Mouse (Mus musculus): ENCODE results near the gene Pgam2. TPM values are rescaled to one million over a fixed set of nuclear protein-coding genes. Genes with fewer than 3 reads are reported as not detected.
A peak's percentile ranks its signal among the peaks of the same experiment; 100 is the strongest.

Pgam2 gene
- polyA plus RNA-seq, 1 experiment from 2014 or later, result 63.3 TPM

DNA sequence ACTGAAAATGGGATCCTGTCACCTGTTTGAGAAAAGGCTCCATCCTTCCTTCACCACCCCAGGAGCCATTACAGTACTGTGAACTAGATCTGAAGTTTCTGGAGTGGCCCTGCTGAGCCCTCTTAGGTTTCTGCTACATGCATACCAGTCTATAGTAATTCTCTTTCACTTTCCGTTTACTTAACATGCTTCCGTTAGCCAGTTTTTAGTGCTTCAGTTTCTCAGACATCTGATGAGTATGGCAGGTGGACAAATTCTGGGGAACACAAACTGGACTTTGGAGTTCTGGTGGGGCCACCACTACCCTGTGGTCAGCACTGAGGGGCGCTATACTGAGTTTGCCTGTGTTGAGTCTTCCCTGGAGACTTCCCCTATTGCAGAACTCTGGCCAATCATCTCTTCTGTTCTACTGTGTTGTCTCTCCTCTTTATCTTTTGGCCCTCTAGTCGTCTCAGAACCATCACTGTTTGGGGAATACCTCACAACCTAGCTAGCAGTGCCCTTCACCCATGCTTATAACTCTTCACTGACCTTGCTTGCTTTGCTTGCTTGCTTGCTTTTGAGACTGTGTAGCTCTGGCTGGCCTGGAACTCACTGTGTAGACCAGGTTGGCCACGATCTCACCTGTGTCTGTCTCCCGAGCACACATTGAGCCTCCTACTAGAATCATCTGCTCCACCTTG, 14.3 kb downstream of the Pgam2 start:
- no peak for ATAC-seq (ENCODE audit: low FRiP score, low read depth)

DNA sequence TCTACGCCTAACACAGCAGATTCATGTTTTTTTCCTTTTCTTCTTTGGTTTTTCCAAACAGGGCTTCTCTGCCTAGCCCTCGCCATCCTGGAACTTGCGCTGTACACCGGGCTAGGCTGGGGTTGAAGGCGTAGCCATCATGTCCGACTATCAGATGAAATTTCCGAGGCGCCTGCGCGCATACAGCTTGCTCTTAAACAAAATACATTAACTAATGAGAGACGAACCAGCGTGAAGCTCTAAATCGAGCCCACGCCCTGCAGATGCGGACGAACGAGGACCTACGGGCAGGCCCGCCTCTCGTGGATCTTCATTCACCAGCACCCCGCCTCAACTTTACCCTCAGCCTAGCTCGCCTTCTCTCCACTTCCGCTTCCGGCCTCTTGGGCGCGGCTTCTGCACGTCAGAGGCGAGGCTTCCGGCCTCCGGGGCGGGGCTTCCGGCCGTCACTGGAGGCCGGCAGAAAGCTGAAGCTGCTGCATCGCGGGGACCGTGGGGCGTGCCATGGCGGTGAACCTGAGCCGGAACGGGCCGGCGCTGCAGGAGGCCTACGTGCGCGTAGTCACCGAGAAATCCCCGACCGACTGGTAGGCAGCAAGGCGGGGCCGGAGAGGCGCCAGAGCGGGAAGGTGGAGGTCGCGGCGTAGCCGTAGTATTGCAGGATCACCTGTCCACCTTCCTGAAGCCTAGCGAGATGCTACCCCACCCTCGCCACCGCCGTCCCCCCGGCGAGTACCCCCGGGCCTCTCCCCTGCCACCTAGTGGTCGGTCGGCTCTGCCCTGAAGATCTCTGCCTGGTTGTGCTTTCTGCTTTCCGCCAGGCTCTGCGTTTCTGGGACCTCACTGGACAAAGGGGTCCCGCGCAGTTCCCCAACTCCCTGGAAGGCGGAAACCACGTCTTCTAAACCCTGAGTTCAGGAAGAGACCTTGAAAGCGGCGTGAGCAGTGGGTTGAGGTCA, 15.2 kb downstream of the Pgam2 start, which contains the start of gene Dbnl:
Gene Dbnl (plus strand): TSS at position 433 of the 959 bp plus-strand sequence.
- peak within 1 kb of the TSS; percentile 78 for H3K4me3 ChIP-seq
- H3K4me2 ChIP-seq (replicated peaks), result peak within 1 kb of the TSS; percentile 90
- H3K27me3 ChIP-seq, result no peaks in the 10 kb centered on the region
- H3K9ac ChIP-seq, result peak within 1 kb of the TSS; percentile 85
- H3K27ac ChIP-seq, result peak within 1 kb of the TSS; percentile 86
- peaks cover 24% of the 10 kb centered on the region for H3K4me1 ChIP-seq
- H3K36me3 ChIP-seq, result peaks cover 17% of the 10 kb centered on the region
- H3K9me3 ChIP-seq, result no peaks in the 10 kb centered on the region
- WGBS, result under 1% methylated on average over 74 of the region's 74 CpGs
- ATAC-seq (ENCODE audit: low FRiP score, low read depth), result peak; percentile 97

More for the DNA sequence above, 14.3 kb downstream of the Pgam2 start:
- Histone ChIP-seq H3K4me3 (peak overlapping the region; percentile 78), H3K27ac (peak overlapping the region; percentile 86), H3K9me3 (no peaks in the 10 kb centered on the region), H3K27me3 (no peaks in the 10 kb centered on the region), H3K4me2 (replicated peaks) (peak overlapping the region; percentile 90), H3K4me1 (peaks cover 24% of the 10 kb centered on the region), H3K9ac (peak overlapping the region; percentile 85), H3K36me3 (peaks cover 25% of the 10 kb centered on the region)
- 74% methylated on average over 6 of the region's 6 CpGs for WGBS

DNA sequence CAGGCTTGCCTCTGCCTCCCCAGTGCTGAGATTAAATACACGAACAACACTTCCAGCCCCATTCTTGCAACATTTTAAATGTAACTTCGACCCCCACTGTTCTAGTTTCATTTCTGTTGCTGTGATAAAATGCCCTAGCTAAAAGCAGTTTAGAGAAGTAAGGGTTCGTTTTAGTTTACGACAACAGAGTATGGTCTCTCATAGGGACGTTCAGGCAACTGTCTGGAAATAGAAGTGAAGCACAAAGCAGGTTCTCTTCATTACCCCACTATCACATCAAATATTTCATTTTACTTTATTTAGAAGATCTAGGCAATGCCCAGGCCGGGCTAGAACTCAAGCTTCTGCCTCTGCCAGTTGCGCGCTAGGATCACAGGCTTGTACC, 15.9 kb downstream of the Pgam2 start:
- Histone ChIP-seq H3K4me2 (replicated peaks) (peak overlapping the region; percentile 90), H3K27ac (peak overlapping the region; percentile 86; the same call in 1 of the 2 replicates), H3K36me3 (peaks cover 12% of the 10 kb centered on the region), H3K4me1 (peaks cover 24% of the 10 kb centered on the region), H3K4me3 (peak overlapping the region; percentile 78), H3K27me3 (no peaks in the 10 kb centered on the region), H3K9ac (peak overlapping the region; percentile 85), H3K9me3 (no peaks in the 10 kb centered on the region)
- no peak for ATAC-seq (ENCODE audit: low FRiP score, low read depth)
- WGBS, result 31% methylated on average over 8 of the region's 8 CpGs

DNA sequence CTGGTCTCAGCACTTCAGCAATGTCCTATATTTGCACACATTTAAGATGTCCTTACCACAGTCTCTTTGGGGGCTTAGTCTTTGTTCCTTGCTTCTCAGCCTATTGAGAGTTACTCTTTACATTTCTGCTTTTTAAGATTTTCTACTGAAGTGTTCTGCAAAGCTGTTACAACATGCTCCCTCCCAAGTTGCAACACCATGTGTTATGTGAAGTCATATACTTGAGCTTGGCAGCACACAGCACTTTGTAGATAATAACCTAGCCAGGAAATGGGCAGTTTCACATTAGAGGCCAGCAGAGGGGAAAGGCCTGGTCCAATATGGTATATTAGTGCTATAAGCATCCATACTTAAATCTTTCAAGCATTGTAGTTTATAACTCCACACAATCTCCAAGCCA, 17.8 kb downstream of the Pgam2 start:
- ATAC-seq (ENCODE audit: low FRiP score, low read depth), result no peak

GRCm38 (mm10) chr11:5782199-5782944, 21.2 kb downstream of the Pgam2 start:
- Histone ChIP-seq H3K9ac (no peak overlapping the region), H3K9me3 (no peaks in the 10 kb centered on the region), H3K4me2 (replicated peaks) (no peak overlapping the region), H3K27ac (no peak overlapping the region), H3K27me3 (no peaks in the 10 kb centered on the region), H3K4me1 (peaks cover 6% of the 10 kb centered on the region), H3K36me3 (peaks cover 9% of the 10 kb centered on the region; the same call in 1 of the 2 replicates), H3K4me3 (no peak overlapping the region)
- ATAC-seq (ENCODE audit: low FRiP score, low read depth), result no peak
- 71% methylated on average over 8 of the region's 8 CpGs for WGBS

More for the DNA sequence above, 17.8 kb downstream of the Pgam2 start:
- Histone ChIP-seq H3K4me1 (peaks cover 24% of the 10 kb centered on the region), H3K9me3 (no peaks in the 10 kb centered on the region), H3K27me3 (no peaks in the 10 kb centered on the region), H3K9ac (no peak overlapping the region), H3K4me3 (no peak overlapping the region), H3K36me3 (peaks cover 7% of the 10 kb centered on the region), H3K4me2 (replicated peaks) (no peak overlapping the region), H3K27ac (no peak overlapping the region)

GRCm38 (mm10) chr11:5780035-5780499, 23.5 kb downstream of the Pgam2 start:
- no peak overlapping the region for H3K27ac ChIP-seq
- H3K9ac ChIP-seq, result no peak overlapping the region
- no peaks in the 10 kb centered on the region for H3K27me3 ChIP-seq
- 92% methylated on average over 6 of the region's 6 CpGs for WGBS
- H3K4me2 ChIP-seq (replicated peaks), result no peak overlapping the region
- no peaks in the 10 kb centered on the region for H3K9me3 ChIP-seq
- no peaks in the 10 kb centered on the region for H3K4me1 ChIP-seq
- no peak overlapping the region for H3K4me3 ChIP-seq
- peaks cover 9% of the 10 kb centered on the region; the same call in 1 of the 2 replicates for H3K36me3 ChIP-seq
- no peak for ATAC-seq (ENCODE audit: low FRiP score, low read depth)

DNA sequence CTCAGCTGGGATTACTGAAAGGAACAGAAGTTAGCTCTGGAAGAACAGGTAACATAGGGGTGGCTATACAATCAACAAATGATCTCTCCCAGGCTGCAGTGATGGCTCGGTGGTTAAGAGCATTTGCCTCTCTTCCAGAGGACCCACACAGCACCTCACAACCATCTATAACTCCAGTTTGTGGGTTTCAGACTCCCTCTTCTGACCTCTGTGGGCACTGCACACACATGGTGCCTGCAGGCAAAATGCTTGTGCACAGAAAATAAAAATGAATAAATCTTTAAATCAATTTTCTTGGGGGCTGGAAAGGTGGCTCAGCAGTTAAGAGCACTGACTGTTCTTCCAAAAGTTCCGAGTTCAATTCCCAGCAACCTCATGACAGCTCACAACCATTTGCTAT, 25.1 kb downstream of the Pgam2 start:
- Histone ChIP-seq H3K36me3 (peaks cover 10% of the 10 kb centered on the region; the same call in 1 of the 2 replicates), H3K4me1 (no peaks in the 10 kb centered on the region), H3K4me3 (no peak overlapping the region), H3K27me3 (no peaks in the 10 kb centered on the region), H3K4me2 (replicated peaks) (no peak overlapping the region), H3K9ac (no peak overlapping the region), H3K27ac (no peak overlapping the region), H3K9me3 (no peaks in the 10 kb centered on the region)
- WGBS, result 78% methylated on average over 2 of the region's 2 CpGs
- no peak for ATAC-seq (ENCODE audit: low FRiP score, low read depth)

DNA sequence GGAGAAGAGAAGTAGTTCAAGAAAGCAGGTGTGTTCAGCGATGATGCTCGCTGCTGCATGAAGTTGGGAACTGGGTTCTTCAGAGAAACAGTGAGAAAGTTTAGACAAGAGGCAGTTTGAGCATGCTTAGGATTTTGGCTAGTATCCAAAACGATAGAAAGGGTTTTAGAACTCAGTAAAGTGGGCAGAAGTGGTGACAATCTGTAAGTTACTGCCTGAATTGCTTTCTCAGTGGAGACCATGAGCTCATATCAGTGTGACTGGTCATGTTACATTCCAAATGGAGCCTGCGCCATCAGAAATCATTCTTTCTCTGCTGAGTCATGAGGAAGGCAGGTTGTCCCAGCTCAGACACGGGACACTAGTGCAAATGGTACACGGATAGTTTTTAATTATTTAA, 37.5 kb downstream of the Pgam2 start:
- H3K9ac ChIP-seq, result no peak overlapping the region
- H3K9me3 ChIP-seq, result no peaks in the 10 kb centered on the region
- H3K27ac ChIP-seq, result no peak overlapping the region
- H3K4me3 ChIP-seq, result no peak overlapping the region
- H3K36me3 ChIP-seq, result peaks cover 23% of the 10 kb centered on the region
- H3K4me2 ChIP-seq (replicated peaks), result no peak overlapping the region
- WGBS, result 81% methylated on average over 6 of the region's 6 CpGs
- H3K4me1 ChIP-seq, result peaks cover 5% of the 10 kb centered on the region
- ATAC-seq (ENCODE audit: low FRiP score, low read depth), result no peak
- H3K27me3 ChIP-seq, result no peaks in the 10 kb centered on the region

GRCm38 (mm10) chr11:5762633-5762982, 40.9 kb downstream of the Pgam2 start:
- peak overlapping the region; percentile 80 for H3K4me2 ChIP-seq (replicated peaks)
- H3K36me3 ChIP-seq, result peaks cover 3% of the 10 kb centered on the region
- H3K4me3 ChIP-seq, result peak overlapping the region; percentile 82
- H3K9ac ChIP-seq, result peak overlapping the region; percentile 92
- H3K27me3 ChIP-seq, result no peaks in the 10 kb centered on the region
- 19% methylated on average over 6 of the region's 6 CpGs for WGBS
- no peak for ATAC-seq (ENCODE audit: low FRiP score, low read depth)
- H3K9me3 ChIP-seq, result no peaks in the 10 kb centered on the region
- H3K4me1 ChIP-seq, result peaks cover 12% of the 10 kb centered on the region
- peak overlapping the region; percentile 88; the same call in 1 of the 2 replicates for H3K27ac ChIP-seq

GRCm38 (mm10) chr11:5761820-5762632, 41.5 kb downstream of the Pgam2 start, which contains the start of gene Urgcp:
Urgcp (minus strand) TSS chr11:5762376.
- no peaks in the 10 kb centered on the region for H3K27me3 ChIP-seq
- H3K36me3 ChIP-seq, result peaks cover 3% of the 10 kb centered on the region
- H3K9me3 ChIP-seq, result no peaks in the 10 kb centered on the region
- peak within 1 kb of the TSS; percentile 80 for H3K4me2 ChIP-seq (replicated peaks)
- under 1% methylated on average over 68 of the region's 68 CpGs for WGBS
- H3K9ac ChIP-seq, result peak within 1 kb of the TSS; percentile 92
- H3K4me3 ChIP-seq, result peak within 1 kb of the TSS; percentile 82
- peaks cover 12% of the 10 kb centered on the region for H3K4me1 ChIP-seq
- ATAC-seq (ENCODE audit: low FRiP score, low read depth), result peak; percentile 98
- peak within 1 kb of the TSS; percentile 88 for H3K27ac ChIP-seq

GRCm38 (mm10) chr11:5753755-5754154, 49.8 kb downstream of the Pgam2 start:
- H3K27me3 ChIP-seq, result no peaks in the 10 kb centered on the region
- H3K9ac ChIP-seq, result no peak overlapping the region
- no peaks in the 10 kb centered on the region for H3K4me1 ChIP-seq
- peaks cover 13% of the 10 kb centered on the region; the same call in 1 of the 2 replicates for H3K9me3 ChIP-seq
- ATAC-seq (ENCODE audit: low FRiP score, low read depth), result no peak
- WGBS, result 93% methylated on average over 2 of the region's 2 CpGs
- H3K27ac ChIP-seq, result no peak overlapping the region
- H3K36me3 ChIP-seq, result peaks cover 16% of the 10 kb centered on the region
- no peak overlapping the region for H3K4me3 ChIP-seq
- H3K4me2 ChIP-seq (replicated peaks), result no peak overlapping the region

Measured in limb, embryonic 13.5 days (tissue).